Mouse (Mus musculus) lung, adult 2 months (tissue): ENCODE data around the gene Sipa1l2. TPM values are rescaled to one million over a fixed set of nuclear protein-coding genes. Genes with fewer than 3 reads are reported as not detected.
"Not testable (repeated sequence)": the region's sequence is repeated elsewhere in the genome, so short reads cannot be mapped to it uniquely, and the experiment has no call there.

ENCODE experiments used
- DNase-seq: peaks from one replicate; pipeline ENCODE4 v3.0.0; 2022
- H3K4me1 ChIP-seq: fragments of 200-500 bp; 2 replicates; pipeline ENCODE4 v1.6.1; 2011; ENCODE audit warnings: low read length; ENCODE audit not compliant: control insufficient read depth, insufficient read depth
- H3K4me3 ChIP-seq: fragments of 200-500 bp; replicated peaks from 2 replicates; pipeline ENCODE3; 2011; ENCODE audit warnings: low read depth, mild to moderate bottlenecking, control low read depth, low read length; ENCODE audit errors: extremely low read depth
- CTCF ChIP-seq: fragments of 200-500 bp; IDR thresholded peaks from 2 replicates; pipeline ENCODE4 v1.5.1; 2011; ENCODE audit warnings: mild to moderate bottlenecking, low read length, control low read depth; ENCODE audit not compliant: insufficient read depth
- POLR2A ChIP-seq: fragments of 200-500 bp; IDR thresholded peaks from 2 replicates; pipeline ENCODE4 v1.6.1; 2011; ENCODE audit warnings: low read depth, mild to moderate bottlenecking, control low read depth, low read length, borderline replicate concordance; ENCODE audit errors: extremely low read depth
- WGBS: fragments of 180-500 bp; shearing (Covaris S2); methylation state at CpG from one replicate; pipeline ENCODE4 v1.1.7; 2018; 5-methylcytosine and 5-hydroxymethylcytosine counted together
- polyA plus RNA-seq: library from polyadenylated mRNA; depleted of rRNA; stranded (reverse); fragments of >200 nt; gene quantifications from 2 replicates; pipeline ENCODE4 v1.2.3, GENCODE M21; 2012

Sipa1l2 gene
- polyA plus RNA-seq, 1 experiment: 38.6 TPM

- DNase-seq: no peak
- no peak for TF ChIP-seq POLR2A
- H3K4me3 ChIP-seq: no peak overlapping the region
- WGBS: 79% methylated on average over 6 of the region's 6 CpGs
- peaks cover 41% of the 10 kb centered on the region for H3K4me1 ChIP-seq
Observed at GRCm38 (mm10) chr8:125529019-125529418, 40.6 kb downstream of the Sipa1l2 start.

DNA sequence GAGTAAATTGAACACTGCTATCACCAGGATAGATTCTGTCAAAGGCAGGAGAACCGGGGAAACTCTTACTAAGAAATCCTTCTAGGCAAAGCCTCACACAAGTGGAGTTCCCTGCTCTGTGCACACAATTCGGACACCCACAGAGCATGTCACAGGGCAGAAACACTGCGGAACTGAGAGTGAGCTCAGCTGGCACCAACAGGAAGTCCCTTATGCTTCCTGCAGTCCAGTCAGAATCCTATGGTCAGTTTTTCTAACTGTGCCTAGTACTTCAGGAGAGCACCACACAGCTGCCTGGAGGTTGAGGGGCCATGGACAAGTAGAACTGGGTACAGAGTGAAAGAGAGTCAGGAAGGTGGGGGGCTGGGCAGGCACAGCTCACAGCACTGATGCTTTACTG, 41.7 kb downstream of the Sipa1l2 start:
- Histone ChIP-seq H3K4me1 (peaks cover 50% of the 10 kb centered on the region), H3K4me3 (no peak overlapping the region)
- no peak for DNase-seq
- WGBS: 45% methylated on average over 3 of the region's 3 CpGs
- TF ChIP-seq POLR2A: no peak
- TF ChIP-seq CTCF: no peak

- no peak for DNase-seq
- H3K4me1 ChIP-seq: peaks cover 55% of the 10 kb centered on the region
- WGBS: 50% methylated on average over 7 of the region's 7 CpGs
Observed at GRCm38 (mm10) chr8:125526999-125527398, 42.6 kb downstream of the Sipa1l2 start.

GRCm38 (mm10) chr8:125526582-125526981, 43.0 kb downstream of the Sipa1l2 start:
- TF ChIP-seq POLR2A (no peak), CTCF (no peak)
- Histone ChIP-seq H3K4me3 (no peak overlapping the region), H3K4me1 (peaks cover 51% of the 10 kb centered on the region)
- 63% methylated on average over 7 of the region's 7 CpGs for whole genome bisulfite sequencing
- DNase-seq: no peak

More at GRCm38 (mm10) chr8:125526999-125527398, 42.6 kb downstream of the Sipa1l2 start:
- no peak overlapping the region for H3K4me3 ChIP-seq
- TF ChIP-seq CTCF: no peak
- TF ChIP-seq POLR2A: no peak

- Histone ChIP-seq H3K4me1 (peaks cover 49% of the 10 kb centered on the region), H3K4me3 (no peak overlapping the region)
- 46% methylated on average over 2 of the region's 2 CpGs for WGBS
- no peak for TF ChIP-seq POLR2A
- no peak for TF ChIP-seq CTCF
- DNase-seq: no peak
Observed at GRCm38 (mm10) chr8:125524479-125524878, 45.1 kb downstream of the Sipa1l2 start.

DNA sequence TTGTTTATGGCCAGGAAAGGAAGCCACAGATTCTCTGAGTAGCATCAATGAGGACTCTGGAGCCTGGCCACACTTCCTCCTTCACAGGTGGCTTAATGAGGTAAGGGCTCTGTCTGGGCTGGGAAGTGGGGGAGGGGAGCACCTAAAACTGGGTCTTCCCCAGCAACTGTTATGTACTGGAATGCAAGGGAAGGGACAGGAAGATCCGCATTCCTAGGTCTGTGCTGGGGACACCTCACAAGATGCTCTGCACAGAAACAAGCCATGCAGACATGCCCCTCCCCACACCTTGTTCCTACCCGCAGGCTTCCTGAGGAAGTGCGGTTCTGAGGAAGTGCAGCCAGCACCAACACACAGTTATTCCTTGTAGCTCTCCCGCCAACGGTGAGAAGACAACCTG, 46.4 kb downstream of the Sipa1l2 start:
- 42% methylated on average over 5 of the region's 5 CpGs for WGBS
- no peak for TF ChIP-seq CTCF
- no peak for TF ChIP-seq POLR2A
- Histone ChIP-seq H3K4me3 (no peak overlapping the region), H3K4me1 (peaks cover 55% of the 10 kb centered on the region)
- DNase-seq: no peak

DNA sequence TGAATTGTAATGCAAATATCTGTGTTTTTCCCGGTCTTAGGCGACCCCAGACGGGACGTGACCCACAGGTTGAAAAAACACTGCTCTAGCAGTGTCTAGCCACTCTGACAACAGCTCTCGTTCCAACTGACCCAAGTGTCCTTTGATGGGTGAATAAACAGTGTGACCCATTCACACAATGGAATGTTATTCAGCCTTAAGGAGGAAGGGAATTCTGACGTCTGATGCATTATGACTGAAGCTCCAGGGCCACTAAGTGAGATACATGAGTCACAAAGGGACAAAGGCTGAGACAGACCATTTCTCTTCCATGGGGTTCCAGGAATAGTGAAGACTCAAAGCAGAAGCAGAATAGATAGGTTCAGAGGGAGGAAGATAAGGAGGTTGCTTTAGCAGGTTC, 47.5 kb downstream of the Sipa1l2 start:
- no peak for DNase-seq
- WGBS: 30% methylated on average over 6 of the region's 6 CpGs
- Histone ChIP-seq H3K4me1 (peaks cover 54% of the 10 kb centered on the region), H3K4me3 (no peak overlapping the region)
- no peak for TF ChIP-seq CTCF
- TF ChIP-seq POLR2A: no peak

- Histone ChIP-seq H3K4me3 (no peak overlapping the region), H3K4me1 (peaks cover 56% of the 10 kb centered on the region)
- 42% methylated on average over 7 of the region's 7 CpGs for WGBS
- no peak for TF ChIP-seq CTCF
- TF ChIP-seq POLR2A: no peak
- no peak for DNase-seq
Observed at GRCm38 (mm10) chr8:125521087-125521486, 48.5 kb downstream of the Sipa1l2 start.

DNA sequence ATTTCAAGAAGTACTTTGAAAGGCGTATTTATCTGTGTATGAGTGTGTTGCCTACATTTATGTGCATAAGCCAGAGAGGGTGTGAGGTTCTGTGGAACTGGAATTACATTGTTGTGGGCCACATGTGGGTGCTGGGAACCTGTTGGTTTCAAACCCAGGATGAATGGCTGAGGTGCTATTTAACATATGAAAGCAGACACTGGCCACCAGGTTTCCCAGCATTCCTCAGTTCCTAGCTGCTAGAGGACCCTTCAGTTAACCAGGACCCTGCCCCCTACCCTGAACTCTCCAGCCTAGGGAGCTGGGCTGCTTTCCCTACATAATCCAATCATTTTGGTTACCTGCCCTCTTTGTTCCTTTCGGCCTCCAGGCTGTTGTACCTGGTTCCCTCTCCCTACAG, 49.3 kb downstream of the Sipa1l2 start:
- H3K4me3 ChIP-seq, DNase-seq: not testable (repeated sequence)
- 92% methylated on average over 2 of the region's 2 CpGs for WGBS
- peaks cover 60% of the 10 kb centered on the region for H3K4me1 ChIP-seq

DNA sequence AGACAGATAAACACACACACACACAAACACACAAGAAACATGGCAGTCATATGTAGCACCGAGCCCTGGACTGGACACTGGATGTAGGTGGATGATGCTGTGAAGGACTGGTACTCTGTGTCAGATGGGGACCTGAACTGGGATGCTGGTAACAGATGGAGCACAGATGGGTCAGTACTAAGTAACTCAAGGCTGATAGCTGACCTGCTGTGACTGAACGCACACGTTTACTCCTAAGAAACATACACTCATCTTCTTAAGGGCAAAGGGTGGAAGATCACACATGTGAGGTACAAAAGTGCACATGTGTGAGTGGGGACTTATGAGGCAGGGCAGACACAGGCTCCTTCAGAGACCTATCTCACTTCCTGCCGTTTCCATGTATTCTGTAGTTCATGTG, 50.7 kb downstream of the Sipa1l2 start:
- TF ChIP-seq CTCF: no peak
- TF ChIP-seq POLR2A: no peak
- WGBS: 74% methylated on average over 4 of the region's 4 CpGs
- H3K4me3 ChIP-seq: no peak overlapping the region
- no peak for DNase-seq
- peaks cover 56% of the 10 kb centered on the region for H3K4me1 ChIP-seq

DNA sequence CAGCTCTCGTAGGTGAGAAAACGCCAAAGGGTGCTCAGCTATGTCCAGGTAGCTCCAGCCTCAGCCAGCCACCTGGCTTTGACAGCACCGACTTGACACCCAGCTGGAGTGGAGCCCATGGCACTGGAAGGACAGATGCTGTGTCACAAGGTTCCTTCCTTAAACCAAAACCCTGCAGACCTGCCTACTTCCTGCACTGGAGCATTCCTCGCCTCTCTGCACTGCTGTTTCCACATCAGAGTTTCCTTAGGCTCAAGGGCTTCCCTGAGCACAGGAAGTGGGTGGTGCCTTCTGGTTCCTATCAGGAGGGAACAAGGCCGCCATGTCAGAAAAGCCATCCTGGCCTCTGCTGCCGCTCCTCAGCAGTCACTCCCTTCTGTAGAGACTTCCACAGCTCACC, 51.3 kb downstream of the Sipa1l2 start:
- no peak for DNase-seq
- TF ChIP-seq POLR2A (0 out of 2 replicates have a peak, but pooled peaks have one; percentile 14), CTCF (no peak)
- Histone ChIP-seq H3K4me3 (no peak overlapping the region), H3K4me1 (peaks cover 51% of the 10 kb centered on the region)
- 39% methylated on average over 6 of the region's 6 CpGs for WGBS
